Mouse (Mus musculus): Measurements from ENCODE around the gene Sbk1. TPM values are rescaled to one million over a fixed set of nuclear protein-coding genes. Genes with fewer than 3 reads are reported as not detected.
A peak's percentile ranks its signal among the peaks of the same experiment; 100 is the strongest.

Sbk1 gene
- total and polyA plus RNA-seq, 3 experiments = 1.6 to 4.5 (median 4.2) TPM

DNA sequence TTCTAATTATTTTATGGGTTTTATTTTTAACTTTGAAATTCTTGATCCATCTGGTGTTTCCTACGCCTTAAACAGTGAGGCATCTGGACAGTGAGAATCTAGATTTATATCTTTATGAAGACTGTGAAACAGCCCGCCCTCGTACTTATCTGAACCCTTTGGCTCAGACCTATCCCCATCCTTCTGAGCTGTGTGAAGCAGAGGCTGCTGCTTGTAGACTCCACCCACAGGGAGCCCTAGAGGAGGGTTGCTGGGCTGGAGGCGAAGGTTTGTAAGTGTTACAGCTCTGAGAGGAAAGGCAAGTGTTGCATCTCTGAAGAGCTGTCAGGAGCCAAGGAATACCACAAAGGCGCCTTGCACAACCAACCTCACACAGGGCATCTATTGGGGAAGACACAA is 35.6 kb upstream of the Sbk1 start:
- dilution Hi-C loops (cut with MboI; ENCODE audit: extremely low pct_ligation_motif_present, extremely low pct_unique_long_range_greater_than_20kb, low sequenced_read_pairs) = no loop called here
- Histone ChIP-seq H3K27me3 (replicated peaks) (no peaks in the 10 kb centered on the region), H3K4me1 (ENCODE audit: control insufficient read depth in 1 of 2, insufficient read depth in 2 of 2) (peaks cover 3 to 7% of the 10 kb centered on the region in 2 experiments; a peak in 1 of 4 replicates), H3K79me2 (replicated peaks; ENCODE audit: control insufficient read depth, extremely low read depth, insufficient read depth, poor library complexity, severe bottlenecking) (no peaks in the 10 kb centered on the region), H3K27ac (ENCODE audit: insufficient read depth, low read depth) (no peak overlapping the region), H3K4me3 (replicated peaks in 1 of 3; ENCODE audit: low read depth in 2 of 3, low read length in 2 of 3, poor library complexity in 1 of 3) (no peak overlapping the region), H3K4me2 (ENCODE audit: insufficient read depth, low read depth, poor library complexity, severe bottlenecking) (no peak overlapping the region), H3K9me3 (replicated peaks; ENCODE audit: low read length) (no peaks in the 10 kb centered on the region), H3K36me3 (replicated peaks in 1 of 2; ENCODE audit: control insufficient read depth in 1 of 2, insufficient read depth in 1 of 2, low read length in 1 of 2) (no peaks in the 10 kb centered on the region), H3K9ac (ENCODE audit: insufficient read depth, low read depth) (no peak overlapping the region)
- TF ChIP-seq USF1 (IDR thresholded peaks at IDR 0.05; ENCODE audit: low read depth, low read length) = no peak
- in situ Hi-C loops (cut with MboI; ENCODE audit: low pct_ligation_motif_present, low pct_unique_long_range_greater_than_20kb, low sequenced_read_pairs) = no loop called here
- DNase-seq (ENCODE audit: extremely low read depth) = no peak

DNA sequence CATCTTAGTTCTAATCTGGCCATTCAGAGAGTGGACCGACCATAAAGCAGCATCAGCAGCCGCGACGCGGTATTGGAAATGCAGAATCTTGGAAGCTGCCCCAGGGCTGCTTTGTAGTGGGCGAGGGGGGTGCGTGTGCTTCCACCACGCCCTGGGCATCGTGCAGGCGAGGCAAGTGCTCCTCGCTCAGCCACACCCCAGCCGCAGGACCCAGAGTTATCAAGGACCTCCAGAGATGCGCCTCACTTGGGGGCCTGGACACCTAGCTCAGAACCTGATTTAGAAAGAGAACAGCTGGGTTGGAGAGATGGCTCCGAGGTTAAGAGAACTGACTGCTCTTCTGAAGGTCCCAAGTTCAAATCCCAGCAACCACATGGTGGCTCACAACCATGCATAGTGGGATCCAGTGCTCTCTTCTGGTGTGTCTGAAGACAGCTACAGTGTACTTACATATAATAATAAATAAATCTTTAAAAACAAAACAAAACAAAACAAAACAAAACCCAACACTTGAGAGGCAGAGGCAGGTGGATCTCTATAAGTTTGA is 31.5 kb upstream of the Sbk1 start:
- peaks cover 5% of the 10 kb centered on the region for H3K27me3 ChIP-seq (replicated peaks)
- H3K79me2 ChIP-seq (replicated peaks; ENCODE audit: control insufficient read depth, extremely low read depth, insufficient read depth, poor library complexity, severe bottlenecking) = no peaks in the 10 kb centered on the region
- DNase-seq (ENCODE audit: extremely low read depth) = no peak
- H3K27ac ChIP-seq (ENCODE audit: insufficient read depth, low read depth) = no peak overlapping the region
- H3K4me3 ChIP-seq (replicated peaks in 1 of 3; ENCODE audit: low read depth in 2 of 3, low read length in 2 of 3, poor library complexity in 1 of 3) = no peak overlapping the region
- H3K9me3 ChIP-seq (replicated peaks; ENCODE audit: low read length) = no peaks in the 10 kb centered on the region
- dilution Hi-C loops (cut with MboI; ENCODE audit: extremely low pct_ligation_motif_present, extremely low pct_unique_long_range_greater_than_20kb, low sequenced_read_pairs) (no loop called here), in situ Hi-C loops (cut with MboI; ENCODE audit: low pct_ligation_motif_present, low pct_unique_long_range_greater_than_20kb, low sequenced_read_pairs) (no loop called here)
- no peaks in the 10 kb centered on the region for H3K36me3 ChIP-seq (replicated peaks in 1 of 2; ENCODE audit: control insufficient read depth in 1 of 2, insufficient read depth in 1 of 2, low read length in 1 of 2)
- peaks cover 7 to 12% of the 10 kb centered on the region in 2 experiments for H3K4me1 ChIP-seq (ENCODE audit: control insufficient read depth in 1 of 2, insufficient read depth in 2 of 2)
- TF ChIP-seq ZKSCAN1 (IDR thresholded peaks at IDR 0.05; ENCODE audit: borderline replicate concordance, low read depth, low read length) = no peak
- TF ChIP-seq TBP (conservative IDR thresholded peaks at IDR 0.05; ENCODE audit: low read depth, low read length) = no peak
- no peak for TF ChIP-seq MAX (IDR thresholded peaks at IDR 0.05; ENCODE audit: low read length)
- TF ChIP-seq ELF1 (IDR thresholded peaks at IDR 0.05; ENCODE audit: low read depth, low read length) = no peak
- no peak for TF ChIP-seq E2F4 (IDR thresholded peaks at IDR 0.05; ENCODE audit: insufficient replicate concordance, low read depth, low read length)
- no peak for TF ChIP-seq ETS1 (conservative IDR thresholded peaks at IDR 0.05; ENCODE audit: low read depth, low read length)
- no peak for TF ChIP-seq EP300 (IDR thresholded peaks at IDR 0.05; ENCODE audit: low read length)
- no peak for TF ChIP-seq CHD1 (IDR thresholded peaks at IDR 0.05; ENCODE audit: low read depth, low read length)
- no peak for TF ChIP-seq GABPA (IDR thresholded peaks at IDR 0.05; ENCODE audit: insufficient replicate concordance, low read depth, low read length)
- TF ChIP-seq PAX5 (IDR thresholded peaks at IDR 0.05; ENCODE audit: low read length) = no peak
- H3K4me2 ChIP-seq (ENCODE audit: insufficient read depth, low read depth, poor library complexity, severe bottlenecking) = no peak overlapping the region
- no peak overlapping the region for H3K9ac ChIP-seq (ENCODE audit: insufficient read depth, low read depth)

DNA sequence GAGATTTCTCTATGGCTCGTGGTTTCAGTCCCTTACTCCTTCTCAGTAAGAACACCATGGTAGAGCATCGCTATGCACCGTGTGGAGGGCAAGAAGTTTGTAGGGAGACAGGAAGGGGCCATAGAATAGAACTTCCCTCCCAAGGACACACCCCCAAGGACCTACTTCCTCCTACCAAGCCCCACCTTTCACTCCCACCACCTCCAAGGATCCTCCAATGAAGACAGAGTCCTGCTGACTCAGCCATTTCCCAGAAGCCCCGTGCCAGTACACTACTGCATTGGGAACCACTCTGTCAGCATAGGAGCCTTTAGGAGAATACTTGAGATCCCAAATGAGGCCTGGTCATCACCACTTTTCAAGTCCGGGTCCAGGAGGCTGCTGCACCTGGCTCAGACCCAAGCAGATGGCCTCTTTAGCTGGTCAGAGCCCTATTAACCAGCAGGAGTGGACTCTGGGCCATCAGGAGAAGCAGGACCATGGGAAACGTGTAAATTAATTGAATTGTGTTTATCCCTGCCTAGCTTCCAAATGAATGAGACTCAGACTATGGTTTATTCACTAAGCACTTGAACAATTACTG is 28.2 kb upstream of the Sbk1 start:
- in situ Hi-C loops (cut with MboI; ENCODE audit: low pct_ligation_motif_present, low pct_unique_long_range_greater_than_20kb, low sequenced_read_pairs) (no loop called here), dilution Hi-C loops (cut with MboI; ENCODE audit: extremely low pct_ligation_motif_present, extremely low pct_unique_long_range_greater_than_20kb, low sequenced_read_pairs) (no loop called here)
- TF ChIP-seq TBP (conservative IDR thresholded peaks at IDR 0.05; ENCODE audit: low read depth, low read length) (no peak), MAFK (IDR thresholded peaks at IDR 0.05; ENCODE audit: insufficient replicate concordance, low read length) (peak; percentile 93), CTCF (conservative IDR thresholded peaks at IDR 0.05 in 1 of 2, IDR thresholded peaks at IDR 0.05 in 1 of 2; ENCODE audit: low read depth in 2 of 2, low read length in 2 of 2) (no peak)
- Histone ChIP-seq H3K9me3 (replicated peaks; ENCODE audit: low read length) (no peaks in the 10 kb centered on the region), H3K9ac (ENCODE audit: insufficient read depth, low read depth) (no peak overlapping the region), H3K4me3 (replicated peaks in 1 of 3; ENCODE audit: low read depth in 2 of 3, low read length in 2 of 3, poor library complexity in 1 of 3) (no peak overlapping the region), H3K79me2 (replicated peaks; ENCODE audit: control insufficient read depth, extremely low read depth, insufficient read depth, poor library complexity, severe bottlenecking) (no peaks in the 10 kb centered on the region), H3K27ac (ENCODE audit: insufficient read depth, low read depth) (no peak overlapping the region), H3K27me3 (replicated peaks) (peaks cover 18% of the 10 kb centered on the region), H3K4me1 (ENCODE audit: control insufficient read depth in 1 of 2, insufficient read depth in 2 of 2) (peaks cover 4 to 7% of the 10 kb centered on the region in 2 experiments), H3K36me3 (replicated peaks in 1 of 2; ENCODE audit: control insufficient read depth in 1 of 2, insufficient read depth in 1 of 2, low read length in 1 of 2) (no peaks in the 10 kb centered on the region), H3K4me2 (ENCODE audit: insufficient read depth, low read depth, poor library complexity, severe bottlenecking) (no peak overlapping the region)
- DNase-seq (ENCODE audit: extremely low read depth) = peak; percentile 19

All from CH12.LX (cell line).